Mouse (Mus musculus) urinary bladder, adult 2 months (tissue): ENCODE data around the gene Ankef1. TPM values are rescaled to one million over a fixed set of nuclear protein-coding genes. Genes with fewer than 3 reads are reported as not detected.

ENCODE experiments used
- DNase-seq: peaks from one replicate; pipeline ENCODE4 v3.0.0; 2022; ENCODE audit warnings: low spot score
- polyA plus RNA-seq: library from polyadenylated mRNA; depleted of rRNA; stranded (reverse); fragments of >200 nt; gene quantifications from 2 replicates; pipeline ENCODE4 v1.2.3, GENCODE M21; 2012; rRNA removed

Ankef1 gene
- polyA plus RNA-seq, 1 experiment = 1.8 TPM

DNA sequence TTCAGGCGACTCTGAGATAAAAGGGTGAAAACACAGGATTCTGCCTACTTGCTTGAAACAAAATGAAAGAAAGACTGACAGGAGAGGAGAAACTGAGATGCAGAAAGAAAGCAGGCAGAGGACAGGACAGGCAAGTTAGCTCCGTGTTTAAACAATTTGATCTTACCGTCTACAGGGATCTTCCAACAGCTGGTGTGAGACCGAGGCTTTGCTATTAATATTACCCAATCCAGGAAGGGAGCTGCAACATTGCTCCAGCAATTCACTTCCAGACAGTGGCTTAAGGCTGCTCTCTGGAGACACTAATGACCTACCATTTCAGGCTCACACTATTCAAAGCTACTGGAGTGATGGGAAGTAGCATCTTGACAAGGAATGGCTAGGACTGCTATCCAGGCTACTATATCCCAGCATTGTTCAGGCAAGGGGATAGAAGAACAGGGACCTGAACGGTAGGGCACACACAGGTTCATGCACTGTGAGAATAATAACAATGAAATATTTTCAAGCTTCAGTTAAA is 99.0 kb downstream of the Ankef1 start:
- no peak for DNase-seq

DNA sequence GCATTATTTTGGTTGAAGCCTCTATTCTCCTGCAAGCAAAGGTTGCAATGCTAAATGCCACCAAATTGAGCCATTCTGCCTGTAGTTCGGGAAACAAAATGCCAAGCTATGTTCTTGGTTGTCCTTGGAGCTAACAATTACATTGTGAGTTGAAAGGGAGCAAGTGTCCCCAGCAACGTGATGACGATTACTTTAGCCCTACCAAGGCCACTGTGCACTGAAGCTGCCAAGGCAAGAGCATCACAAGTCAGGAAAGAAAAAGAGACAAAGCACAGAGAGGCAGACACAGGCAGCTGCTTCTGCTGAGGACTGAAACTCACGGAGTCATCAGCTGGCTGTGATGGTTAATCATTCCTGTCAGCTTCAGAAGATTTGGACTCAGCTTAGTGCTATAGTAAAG is 99.5 kb downstream of the Ankef1 start:
- DNase-seq = no peak

Other genes with a start within 250 kb of the Ankef1 start
- 0.06 TPM in 2 replicates for gene Pak7, start 113.9 kb upstream of the Ankef1 start, polyA plus RNA-seq
- gene Snap25, start 211.5 kb downstream of the Ankef1 start, polyA plus RNA-seq = 1.6 and 2.3 TPM in 2 replicates